Mouse (Mus musculus) liver (tissue): ENCODE data around the gene Asz1.

ENCODE experiments used
- DNase-seq: peaks from one replicate; pipeline ENCODE4 v3.0.0-alpha.2; 2020; ENCODE audit warnings: mixed read lengths

The Asz1 gene

DNA sequence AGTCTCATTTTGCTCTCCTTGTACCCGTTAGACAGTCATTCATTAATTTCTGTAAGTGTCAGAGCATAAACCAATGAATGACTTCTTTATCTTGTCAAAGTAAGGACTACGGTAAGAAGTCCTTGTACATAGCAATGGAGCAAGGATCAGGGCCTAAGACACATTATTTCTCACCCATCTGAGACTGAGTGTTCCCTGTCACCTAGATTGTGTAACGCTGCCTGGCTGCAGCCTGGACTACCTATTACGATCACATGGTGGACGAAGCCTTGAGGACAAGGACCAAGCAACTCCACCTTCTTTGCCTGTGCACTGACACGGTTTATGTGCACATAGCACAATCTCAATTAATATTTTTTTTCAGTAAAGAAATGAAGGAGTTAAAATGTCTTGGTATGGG is 106.8 kb downstream of the Asz1 start:
- no peak for DNase-seq
